Mouse (Mus musculus) lung, embryonic 16.5 days (tissue): ENCODE data around the gene Git2. TPM values are rescaled to one million over a fixed set of nuclear protein-coding genes. Genes with fewer than 3 reads are reported as not detected.

Experiments used
- ATAC-seq: fragments of 200-750 bp; cut with Nextera tagmentation; 2 replicates; pipeline ENCODE4 v1.8.0; 2017; ENCODE audit warnings: low read depth, mild to moderate bottlenecking, moderate library complexity
- H3K27ac ChIP-seq: fragments of 300-500 bp; sonication (generic); 2 replicates; pipeline ENCODE4 v1.5.1; 2014; ENCODE audit warnings: mild to moderate bottlenecking, control low read depth, low read length
- H3K27me3 ChIP-seq: fragments of 300-500 bp; sonication (generic); 2 replicates; pipeline ENCODE4 v1.6.1; 2014; ENCODE audit warnings: low read depth, low read length, mixed read lengths; ENCODE audit not compliant: control insufficient read depth, insufficient read depth
- H3K36me3 ChIP-seq: fragments of 300-500 bp; sonication (generic); 2 replicates; pipeline ENCODE4 v1.6.1; 2014; ENCODE audit warnings: low read length; ENCODE audit not compliant: control insufficient read depth, insufficient read depth
- H3K4me1 ChIP-seq: fragments of 300-500 bp; sonication (generic); replicated peaks from 2 replicates; pipeline ENCODE4 v1.6.1; 2014; ENCODE audit warnings: low read length, mixed read lengths; ENCODE audit not compliant: control insufficient read depth, insufficient read depth
- H3K4me2 ChIP-seq: fragments of 300-500 bp; sonication (generic); 2 replicates; pipeline ENCODE4 v1.6.1; 2014; ENCODE audit warnings: low read depth, low read length, control low read depth
- H3K4me3 ChIP-seq: fragments of 300-500 bp; sonication (generic); 2 replicates; pipeline ENCODE4 v1.5.1; 2014; ENCODE audit warnings: mild to moderate bottlenecking, low read length, control low read depth
- H3K9ac ChIP-seq: fragments of 300-500 bp; sonication (generic); 2 replicates; pipeline ENCODE4 v1.6.1; 2014; ENCODE audit warnings: low read length, control low read depth
- H3K9me3 ChIP-seq: fragments of 300-500 bp; sonication (generic); 2 replicates; pipeline ENCODE4 v1.6.1; 2016; ENCODE audit warnings: low read length; ENCODE audit not compliant: control insufficient read depth
- WGBS: fragments of 180-500 bp; shearing (Covaris S2); extraction: QIAGEN DNeasy Blood & Tissue Kit; methylation state at CpG from one replicate; pipeline ENCODE4 v1.1.7; 2014; 5-methylcytosine and 5-hydroxymethylcytosine counted together
- polyA plus RNA-seq: library from polyadenylated mRNA; unstranded; fragments of >200 nt; fragmentation: Nextera tagmentation; extraction: Ambion mirVana; gene quantifications from 2 replicates; pipeline ENCODE4 v1.2.1, GENCODE M21; 2015

Git2 gene
- polyA plus RNA-seq, 1 experiment from 2014 or later, result 59.0 TPM

GRCm38 (mm10) chr5:114707265-114708068 lies 67.8 kb downstream of the Git2 start, which contains the start of gene Tchp:
TSS of gene Tchp (plus strand) at chr5:114707760.
- H3K36me3 ChIP-seq, result peaks cover 13% of the 10 kb centered on the region
- no peak within 1 kb of the TSS for H3K27ac ChIP-seq
- peaks cover 6% of the 10 kb centered on the region for H3K4me1 ChIP-seq
- ATAC-seq, result peak; percentile 73
- H3K4me3 ChIP-seq, result peak within 1 kb of the TSS; percentile 94
- peak within 1 kb of the TSS; percentile 57 for H3K4me2 ChIP-seq
- H3K9ac ChIP-seq, result peak within 1 kb of the TSS; percentile 87
- WGBS, result 5% methylated on average over 49 of the region's 49 CpGs
- no peaks in the 10 kb centered on the region for H3K9me3 ChIP-seq
- no peaks in the 10 kb centered on the region for H3K27me3 ChIP-seq

- Histone ChIP-seq H3K9me3 (no peaks in the 10 kb centered on the region), H3K27me3 (no peaks in the 10 kb centered on the region), H3K4me3 (no peak overlapping the region), H3K4me2 (no peak overlapping the region), H3K4me1 (no peaks in the 10 kb centered on the region), H3K36me3 (no peaks in the 10 kb centered on the region), H3K27ac (no peak overlapping the region), H3K9ac (no peak overlapping the region)
- 53% methylated on average over 14 of the region's 14 CpGs for WGBS
- peak; percentile 55; the same call in 1 of the 2 replicates for ATAC-seq
These were observed 72.6 kb downstream of the Git2 start for GRCm38 (mm10) chr5:114702403-114703392.

GRCm38 (mm10) chr5:114699015-114699414 lies 76.3 kb downstream of the Git2 start:
- H3K9ac ChIP-seq, result no peak overlapping the region
- H3K4me3 ChIP-seq, result no peak overlapping the region
- 42% methylated on average over 7 of the region's 7 CpGs for WGBS
- H3K27me3 ChIP-seq, result no peaks in the 10 kb centered on the region
- H3K4me2 ChIP-seq, result no peak overlapping the region
- no peaks in the 10 kb centered on the region for H3K4me1 ChIP-seq
- ATAC-seq, result 0 out of 2 replicates have a peak, but pooled peaks have one; percentile 43
- H3K36me3 ChIP-seq, result no peaks in the 10 kb centered on the region
- no peak overlapping the region for H3K27ac ChIP-seq
- no peaks in the 10 kb centered on the region for H3K9me3 ChIP-seq

- Histone ChIP-seq H3K9me3 (no peaks in the 10 kb centered on the region), H3K4me3 (no peak overlapping the region), H3K4me2 (no peak overlapping the region), H3K4me1 (no peaks in the 10 kb centered on the region), H3K27ac (no peak overlapping the region), H3K9ac (no peak overlapping the region), H3K27me3 (no peaks in the 10 kb centered on the region), H3K36me3 (no peaks in the 10 kb centered on the region)
- ATAC-seq, result no peak
- 81% methylated on average over 19 of the region's 19 CpGs for WGBS
These were observed 77.1 kb downstream of the Git2 start for GRCm38 (mm10) chr5:114698044-114698746.

GRCm38 (mm10) chr5:114696939-114697338 lies 78.4 kb downstream of the Git2 start:
- Histone ChIP-seq H3K9me3 (no peaks in the 10 kb centered on the region), H3K4me2 (no peak overlapping the region), H3K27ac (no peak overlapping the region), H3K27me3 (0 out of 2 replicates have a peak, but pooled peaks cover 2% of the 10 kb centered on the region), H3K36me3 (no peaks in the 10 kb centered on the region), H3K4me3 (no peak overlapping the region), H3K4me1 (no peaks in the 10 kb centered on the region), H3K9ac (no peak overlapping the region)
- ATAC-seq, result no peak
- 77% methylated on average over 17 of the region's 17 CpGs for WGBS

- peaks cover 3% of the 10 kb centered on the region for H3K4me1 ChIP-seq
- H3K4me2 ChIP-seq, result no peak overlapping the region
- WGBS, result 53% methylated on average over 5 of the region's 5 CpGs
These were observed 79.5 kb downstream of the Git2 start for GRCm38 (mm10) chr5:114695775-114696174.

GRCm38 (mm10) chr5:114690633-114691567 lies 84.4 kb downstream of the Git2 start, which contains the start of gene Gltp:
TSS of gene Gltp (minus strand) at chr5:114690984.
- Histone ChIP-seq H3K4me3 (peak within 1 kb of the TSS; percentile 76), H3K27ac (peak within 1 kb of the TSS; percentile 67), H3K9me3 (no peaks in the 10 kb centered on the region), H3K36me3 (no peaks in the 10 kb centered on the region), H3K27me3 (0 out of 2 replicates have a peak, but pooled peaks cover 2% of the 10 kb centered on the region), H3K9ac (peak within 1 kb of the TSS; percentile 86), H3K4me1 (peaks cover 9% of the 10 kb centered on the region), H3K4me2 (peak within 1 kb of the TSS; percentile 95)
- WGBS, result 5% methylated on average over 62 of the region's 75 CpGs
- ATAC-seq, result peak; percentile 97

More at GRCm38 (mm10) chr5:114695775-114696174, 79.5 kb downstream of the Git2 start:
- no peak overlapping the region for H3K9ac ChIP-seq
- no peak for ATAC-seq
- H3K36me3 ChIP-seq, result no peaks in the 10 kb centered on the region
- no peak overlapping the region for H3K4me3 ChIP-seq
- H3K27ac ChIP-seq, result no peak overlapping the region
- H3K27me3 ChIP-seq, result 0 out of 2 replicates have a peak, but pooled peaks cover 2% of the 10 kb centered on the region
- no peaks in the 10 kb centered on the region for H3K9me3 ChIP-seq
